Mouse (Mus musculus) right cerebral cortex, postnatal 4 days (tissue): ENCODE data around the gene Chchd2.
"Not testable (repeated sequence)": the region's sequence is repeated elsewhere in the genome, so short reads cannot be mapped to it uniquely, and the experiment has no call there.

Source experiments
- DNase-seq: peaks from one replicate; pipeline ENCODE4 v3.0.0-alpha.2; 2022

Gene Chchd2

DNA sequence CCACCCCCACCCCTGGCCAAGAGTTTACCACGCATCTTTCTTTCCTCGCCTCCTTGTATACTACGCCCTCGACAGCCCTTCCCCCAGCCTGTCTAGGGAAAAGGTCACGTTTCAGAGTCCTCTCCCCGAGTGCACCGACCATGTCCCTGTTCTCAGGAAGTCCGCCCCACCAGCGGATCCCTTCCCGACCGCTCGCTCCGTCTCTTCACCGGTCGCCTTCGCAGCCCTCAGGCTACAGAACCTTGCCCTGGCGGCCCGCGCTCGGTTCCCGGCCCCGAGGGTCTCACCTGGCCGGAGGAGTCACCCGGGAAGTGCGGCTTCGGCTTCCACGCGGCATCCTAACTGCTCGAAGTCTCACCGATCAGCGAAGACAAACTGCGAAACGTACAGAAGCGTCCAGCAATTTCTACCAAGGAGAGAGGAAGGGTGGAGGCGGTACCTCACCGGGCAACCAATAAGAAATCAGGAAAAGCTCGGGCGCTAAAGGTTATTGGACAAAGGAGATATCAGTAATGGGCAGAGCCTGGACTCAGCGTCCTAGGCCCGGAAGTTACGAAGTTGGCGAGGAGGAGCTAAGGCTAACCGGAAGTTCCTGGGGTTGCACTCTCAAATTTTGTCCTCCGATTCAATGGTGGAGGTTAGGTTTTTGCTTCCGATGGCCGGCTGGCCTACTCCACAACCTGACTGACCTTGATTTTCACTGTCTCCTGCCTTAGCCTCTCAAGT lies at the start of gene Chchd2:
TSS of gene Chchd2 (minus strand) at position 560 of the 726 bp plus-strand sequence.
- peak; percentile 78 for DNase-seq

DNA sequence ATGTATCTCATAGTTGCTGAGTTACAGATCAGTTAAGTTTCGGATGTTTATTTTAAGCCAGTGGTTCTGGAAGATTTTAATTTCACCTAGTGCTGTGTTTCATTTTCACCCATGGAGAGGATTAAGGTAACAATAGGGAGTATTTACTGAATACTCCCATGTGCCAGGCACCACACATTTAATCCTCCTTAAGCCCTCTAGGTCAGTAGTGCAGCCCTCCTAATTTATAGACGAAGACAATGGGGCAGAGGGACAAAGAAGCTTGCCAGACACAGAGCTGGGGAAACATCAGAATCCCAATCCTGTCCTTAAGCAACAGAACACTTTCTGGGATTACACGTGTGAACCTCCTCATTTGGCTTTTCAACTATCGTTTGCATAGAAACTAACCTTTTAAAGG lies 49.7 kb upstream of the Chchd2 start:
- no peak for DNase-seq

DNA sequence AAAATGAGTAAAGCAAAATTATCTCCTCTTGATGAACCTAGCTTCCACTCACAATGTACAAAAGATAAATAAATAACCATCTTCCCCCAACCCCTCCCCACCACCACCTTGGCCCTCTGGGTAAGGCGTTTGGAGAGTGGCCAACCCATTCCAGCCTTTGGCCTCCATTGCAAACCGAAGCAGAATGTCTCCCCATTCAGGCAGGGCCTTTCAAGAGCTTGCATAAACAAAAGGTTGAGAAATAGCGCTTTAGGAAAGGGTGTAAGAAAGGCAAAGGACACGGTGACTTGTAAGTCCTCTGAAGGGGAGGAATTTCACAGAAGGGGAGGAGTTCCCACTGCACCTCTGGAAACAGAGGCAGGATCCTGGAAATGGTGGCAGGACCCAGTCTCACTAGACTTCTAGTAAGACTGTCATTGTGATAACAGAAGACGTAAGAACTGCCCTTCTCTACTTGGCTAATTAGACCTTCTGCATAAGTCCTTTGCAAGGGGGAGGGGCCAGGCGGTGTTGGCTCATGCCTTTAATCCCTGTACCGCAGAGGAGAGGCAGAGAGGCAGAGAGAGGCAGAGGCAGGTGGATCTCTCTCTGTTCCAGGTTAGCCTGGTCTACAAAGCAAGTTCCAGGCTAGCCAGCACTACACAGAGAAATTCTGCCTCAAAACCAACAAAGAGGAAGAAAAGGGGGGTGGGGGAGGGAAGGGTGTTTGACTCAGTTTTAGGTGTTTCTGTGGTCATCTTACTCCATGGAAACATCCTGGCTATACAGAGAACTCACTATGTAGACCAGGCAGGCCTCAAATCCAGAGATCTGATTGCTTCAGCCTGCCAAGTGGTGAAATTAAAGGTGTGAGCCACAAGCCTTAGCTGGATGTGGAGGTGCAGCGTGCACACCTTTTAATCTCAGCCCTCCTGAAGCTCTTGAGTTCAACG lies 42.9 kb upstream of the Chchd2 start:
- DNase-seq, result no peak

DNA sequence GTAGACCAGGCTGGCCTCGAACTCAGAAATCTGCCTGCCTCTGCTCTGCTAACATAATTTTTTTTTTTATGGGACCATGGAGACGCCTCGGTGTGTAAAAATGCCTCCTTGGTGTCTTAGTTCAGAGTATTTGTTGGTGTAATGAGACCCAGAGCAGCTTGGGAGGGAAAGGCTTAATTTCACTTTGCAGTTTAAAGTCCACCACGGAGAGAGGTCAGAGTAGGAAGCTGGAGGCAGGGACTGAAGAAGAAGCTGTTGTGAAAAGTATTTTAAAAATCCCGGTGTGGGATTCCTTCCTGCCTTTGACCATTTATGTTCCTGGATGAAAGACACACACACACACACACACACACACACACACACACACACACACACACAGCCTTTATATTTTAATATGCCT lies 38.7 kb upstream of the Chchd2 start:
- DNase-seq, result no peak

DNA sequence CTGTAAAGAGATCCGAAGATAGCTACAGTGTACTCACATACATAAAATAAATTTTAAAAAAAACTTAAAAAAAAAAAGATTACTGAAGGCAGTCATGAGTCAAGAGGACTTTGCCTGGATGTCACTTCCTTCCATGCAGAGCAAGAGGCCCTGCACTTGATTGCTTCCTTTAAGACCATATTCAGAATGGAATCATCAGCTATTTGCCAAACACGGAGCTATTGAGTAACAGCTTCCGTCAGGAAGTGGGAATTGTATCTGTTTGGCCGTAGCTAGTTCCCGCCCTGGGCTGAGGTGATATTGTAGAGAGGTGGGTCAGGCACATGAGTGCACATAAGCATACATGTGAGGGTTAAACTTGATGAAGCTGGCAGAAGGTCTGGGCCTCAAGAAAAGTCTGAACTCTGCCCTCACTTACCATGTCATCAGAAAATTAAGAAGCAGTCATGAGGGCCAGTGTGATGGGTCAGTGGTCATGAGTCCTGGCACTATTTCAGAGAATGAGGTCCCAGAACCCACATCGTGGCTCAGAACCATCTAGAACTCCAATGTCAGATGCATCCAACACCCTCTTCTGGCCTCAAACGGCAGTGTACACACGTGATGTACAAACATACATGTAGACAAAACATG lies 37.7 kb upstream of the Chchd2 start:
- DNase-seq, result no peak

DNA sequence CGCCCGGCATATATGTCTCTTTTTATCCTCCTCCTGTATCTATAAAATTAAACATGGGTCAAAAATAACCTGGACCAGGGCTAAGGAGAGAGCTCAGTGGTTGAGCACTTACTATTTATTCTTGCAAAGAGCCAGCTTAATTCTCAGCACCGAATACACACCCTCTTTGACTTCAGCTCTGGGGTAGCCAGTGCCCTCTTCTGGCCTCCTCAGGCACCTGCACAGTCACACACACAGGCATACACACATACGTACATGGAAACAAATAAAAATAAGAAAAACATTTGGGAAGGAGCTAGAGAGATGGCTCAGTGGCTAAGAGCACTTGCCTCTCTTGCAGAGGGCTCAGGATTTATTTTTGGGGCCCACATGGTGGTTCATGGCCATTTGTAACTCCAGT lies 34.7 kb upstream of the Chchd2 start:
- DNase-seq, result no peak

DNA sequence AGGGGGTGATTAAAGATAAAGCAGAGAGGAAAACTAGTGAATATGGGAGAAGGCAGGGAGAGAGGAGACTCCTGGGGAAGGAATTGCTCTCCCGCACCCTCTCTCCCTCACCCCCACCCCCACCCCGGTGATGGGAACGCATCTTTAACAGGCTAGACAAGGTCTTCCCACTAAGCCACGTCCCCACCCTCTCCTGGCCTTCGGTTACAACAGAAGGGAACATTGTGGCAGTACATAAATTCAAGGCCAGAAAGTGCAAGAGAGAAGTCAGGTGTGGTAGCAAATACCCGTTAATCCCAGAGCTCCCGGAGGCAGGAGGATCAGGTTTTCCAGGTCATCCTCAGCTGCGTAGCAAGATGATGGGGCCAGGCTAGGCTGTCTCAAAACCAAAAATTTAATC lies 32.0 kb upstream of the Chchd2 start:
- DNase-seq, result no peak

DNA sequence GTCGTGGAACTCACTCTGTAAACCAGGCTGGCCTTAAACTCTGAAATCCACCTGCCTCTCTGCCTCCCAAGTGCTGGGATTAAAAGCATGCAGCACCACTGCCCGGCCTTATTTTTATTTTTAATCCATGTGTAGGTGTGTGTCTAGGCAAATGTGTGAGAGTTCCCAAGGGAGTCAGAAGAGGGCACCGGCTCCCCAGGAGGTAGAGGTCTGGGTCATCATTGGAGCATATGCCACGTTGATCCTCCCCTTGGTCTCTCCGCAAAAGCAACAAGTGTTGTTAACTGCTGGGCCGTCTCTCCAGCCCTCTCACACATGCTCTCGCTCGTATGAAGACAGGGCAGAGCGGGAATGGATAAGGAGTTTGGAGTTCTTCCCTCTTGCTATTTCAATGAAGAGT lies 31.5 kb upstream of the Chchd2 start:
- no peak for DNase-seq

DNA sequence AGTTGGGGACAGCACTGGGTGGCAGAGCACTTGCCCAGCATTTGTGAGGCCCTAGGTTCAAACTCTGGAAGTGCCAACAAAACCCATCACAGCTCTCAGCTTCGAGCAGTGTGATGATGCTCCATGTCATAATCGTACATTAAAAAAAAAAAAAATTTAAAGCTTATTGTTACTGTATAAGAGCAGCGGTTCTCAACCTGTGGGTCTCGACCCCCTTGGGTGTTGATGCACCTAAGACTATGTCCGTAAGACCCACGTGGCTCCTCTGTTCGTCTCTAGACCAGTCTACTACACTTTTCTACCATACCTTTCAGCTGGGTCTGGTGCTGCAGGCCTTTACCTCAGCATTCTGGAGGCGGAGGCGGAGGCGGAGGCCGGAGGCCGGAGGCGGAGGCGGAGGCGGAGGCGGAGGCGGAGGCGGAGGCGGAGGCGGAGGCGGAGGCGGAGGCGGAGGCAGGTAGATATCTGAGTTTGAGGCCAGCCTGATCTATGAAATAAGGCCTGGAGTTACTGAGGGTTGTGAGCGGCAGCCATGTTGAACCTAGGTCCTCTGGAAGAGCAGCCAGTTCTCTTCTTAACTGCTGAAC lies 30.9 kb upstream of the Chchd2 start:
- DNase-seq, result no peak

DNA sequence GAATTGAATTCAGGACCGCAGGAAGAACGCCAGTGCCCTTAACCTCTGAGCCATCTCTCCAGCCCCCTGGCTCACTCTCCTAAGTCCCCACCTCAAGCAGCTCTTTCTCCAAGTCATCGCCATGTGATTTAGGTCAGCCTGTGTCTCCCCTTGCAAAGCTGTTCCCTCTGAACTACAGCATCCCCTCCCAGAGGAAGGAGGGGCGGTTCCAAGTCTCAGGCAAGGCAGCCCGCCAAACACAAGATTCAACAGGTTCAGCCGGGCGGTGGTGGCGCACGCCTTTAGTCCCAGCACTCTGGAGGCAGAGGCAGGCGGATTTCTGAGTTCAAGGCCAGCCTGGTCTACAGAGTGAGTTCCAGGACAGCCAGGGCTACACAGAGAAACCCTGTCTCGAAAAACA lies 28.2 kb upstream of the Chchd2 start:
- not testable (repeated sequence) for DNase-seq

DNA sequence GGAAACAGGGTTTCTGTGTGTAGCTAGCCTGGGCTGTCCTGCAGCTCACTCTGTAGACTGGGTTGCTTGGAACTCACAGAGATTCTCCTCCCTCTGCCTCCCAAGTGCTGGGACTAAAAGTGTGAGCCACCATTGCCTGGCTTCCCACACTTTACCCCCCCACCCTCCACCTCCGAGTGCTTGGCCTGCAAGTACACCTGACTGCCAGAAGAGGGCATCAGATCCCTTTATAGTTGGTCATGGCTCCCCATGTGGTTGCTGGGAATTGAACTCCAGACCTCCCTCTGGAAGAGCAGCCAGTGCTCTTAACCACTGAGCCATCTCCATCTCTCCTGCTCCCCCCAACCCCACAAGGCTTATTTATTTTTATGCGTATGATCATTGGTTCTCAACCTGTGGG lies 26.8 kb upstream of the Chchd2 start:
- DNase-seq, result no peak

DNA sequence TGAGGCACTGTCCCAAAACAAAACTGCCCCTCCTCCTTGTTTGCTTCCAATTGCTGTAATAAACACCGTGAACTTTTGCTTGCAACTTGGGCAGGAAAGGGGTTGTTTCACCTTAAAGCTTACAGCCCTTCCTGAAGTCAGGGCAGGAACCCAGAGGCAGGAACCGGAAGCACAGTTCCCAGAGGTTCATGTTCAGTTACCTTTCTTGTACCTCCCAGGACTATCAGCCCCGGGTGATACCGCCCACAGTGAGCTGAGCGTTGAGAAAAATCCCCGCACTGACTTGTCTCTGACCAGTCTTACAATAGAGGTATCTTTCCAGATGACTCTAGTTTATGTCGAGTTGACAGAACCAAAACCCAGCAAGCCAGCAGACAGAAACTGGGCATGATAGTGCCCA lies 22.3 kb upstream of the Chchd2 start:
- DNase-seq, result no peak

DNA sequence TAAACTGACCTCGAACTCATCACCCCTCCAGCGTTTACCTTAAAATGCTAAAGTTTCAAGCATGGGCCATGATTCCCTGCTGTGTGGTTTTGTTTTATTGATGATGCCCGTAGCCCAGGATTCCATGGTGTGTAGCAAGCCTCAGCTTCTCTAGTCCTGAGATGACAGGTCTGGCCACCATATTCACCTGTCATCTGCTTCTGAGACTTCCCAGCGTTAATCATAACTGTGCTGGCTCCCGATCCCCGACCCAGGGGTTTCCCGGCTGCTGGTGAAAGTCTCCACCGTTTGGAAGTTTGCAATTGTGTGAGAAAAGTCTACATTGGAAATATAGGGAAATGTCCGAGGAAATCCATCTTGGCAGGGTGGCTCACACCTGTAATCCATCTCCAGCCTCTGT lies 21.9 kb upstream of the Chchd2 start:
- DNase-seq, result no peak

DNA sequence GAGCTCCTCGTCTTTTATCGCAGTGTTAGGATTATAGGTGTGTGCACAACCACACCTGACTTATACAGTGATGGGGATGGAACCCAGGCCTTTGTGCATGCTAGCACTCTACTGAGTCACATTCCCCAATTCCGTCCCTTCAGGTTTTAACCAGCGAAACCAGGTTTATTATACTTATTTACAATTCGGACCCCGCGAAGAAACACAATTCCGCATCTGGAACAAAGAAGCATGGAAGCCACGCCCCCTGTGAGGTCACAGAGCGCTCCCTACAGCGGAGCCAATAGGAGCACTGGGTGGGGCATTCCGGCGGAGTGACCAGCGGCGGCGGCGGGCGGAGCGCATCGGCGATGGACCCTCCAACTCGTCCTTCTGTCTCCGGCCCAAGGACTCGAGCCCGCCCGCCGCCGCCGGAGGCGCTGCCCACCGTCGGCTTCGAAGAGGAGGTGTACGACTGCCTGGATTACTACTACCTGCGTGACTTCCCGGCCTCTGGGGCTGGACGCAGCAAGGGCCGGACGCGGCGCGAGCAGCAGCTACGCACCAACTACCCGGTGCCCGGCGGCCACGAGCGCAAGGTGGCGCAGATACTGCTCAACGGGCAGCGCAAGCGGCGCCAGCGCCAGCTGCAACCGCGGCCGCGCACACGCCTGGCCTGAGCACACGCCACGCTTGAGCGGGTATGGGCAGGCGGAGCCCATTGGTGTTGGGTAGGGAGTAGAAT lies 21.1 kb upstream of the Chchd2 start, which contains the start of gene Nupr1l:
TSS of gene Nupr1l (plus strand) at position 299 of the 724 bp plus-strand sequence.
- DNase-seq, result peak; percentile 88

DNA sequence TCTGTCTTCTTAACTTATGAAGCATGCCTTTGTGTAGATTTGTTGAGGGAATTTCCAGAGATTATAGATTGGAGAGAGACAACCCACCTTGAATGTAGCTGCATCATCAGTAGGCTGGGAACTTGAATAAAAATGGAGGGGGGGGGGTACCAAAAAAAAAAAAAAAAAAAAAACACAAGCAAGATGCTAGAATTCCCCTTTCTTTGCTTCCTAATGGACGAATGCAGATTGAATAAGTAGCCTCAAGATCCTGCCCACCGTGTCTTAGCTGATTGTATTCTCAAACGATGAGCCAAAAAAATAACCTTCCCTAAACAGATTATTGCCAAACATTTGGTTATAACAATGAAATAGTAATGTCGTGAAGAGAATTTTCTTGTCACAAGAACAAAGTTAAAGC lies 20.5 kb upstream of the Chchd2 start:
- DNase-seq, result no peak

DNA sequence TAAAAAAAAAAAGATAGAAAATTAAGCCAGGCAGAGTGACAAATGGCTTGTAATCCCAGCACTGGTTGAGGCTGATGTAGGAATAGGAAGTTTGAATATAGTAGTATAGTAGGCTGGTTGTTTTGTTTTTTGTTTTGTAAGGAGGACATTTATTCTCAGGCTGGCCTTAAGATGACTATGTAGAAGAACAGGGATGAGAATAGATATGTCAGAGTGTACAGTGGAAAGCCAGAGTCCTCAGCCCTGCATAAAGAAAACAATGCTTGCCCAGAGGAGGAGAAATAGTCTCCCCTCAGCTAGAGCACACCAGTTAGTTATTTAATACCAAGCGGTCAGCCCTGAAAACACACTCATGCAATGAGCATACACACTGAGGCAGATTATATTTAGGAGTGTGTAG lies 11.2 kb upstream of the Chchd2 start, which contains the start of gene Phkg1:
TSS of gene Phkg1 (minus strand) at position 101 of the 400 bp plus-strand sequence.
- no peak for DNase-seq

DNA sequence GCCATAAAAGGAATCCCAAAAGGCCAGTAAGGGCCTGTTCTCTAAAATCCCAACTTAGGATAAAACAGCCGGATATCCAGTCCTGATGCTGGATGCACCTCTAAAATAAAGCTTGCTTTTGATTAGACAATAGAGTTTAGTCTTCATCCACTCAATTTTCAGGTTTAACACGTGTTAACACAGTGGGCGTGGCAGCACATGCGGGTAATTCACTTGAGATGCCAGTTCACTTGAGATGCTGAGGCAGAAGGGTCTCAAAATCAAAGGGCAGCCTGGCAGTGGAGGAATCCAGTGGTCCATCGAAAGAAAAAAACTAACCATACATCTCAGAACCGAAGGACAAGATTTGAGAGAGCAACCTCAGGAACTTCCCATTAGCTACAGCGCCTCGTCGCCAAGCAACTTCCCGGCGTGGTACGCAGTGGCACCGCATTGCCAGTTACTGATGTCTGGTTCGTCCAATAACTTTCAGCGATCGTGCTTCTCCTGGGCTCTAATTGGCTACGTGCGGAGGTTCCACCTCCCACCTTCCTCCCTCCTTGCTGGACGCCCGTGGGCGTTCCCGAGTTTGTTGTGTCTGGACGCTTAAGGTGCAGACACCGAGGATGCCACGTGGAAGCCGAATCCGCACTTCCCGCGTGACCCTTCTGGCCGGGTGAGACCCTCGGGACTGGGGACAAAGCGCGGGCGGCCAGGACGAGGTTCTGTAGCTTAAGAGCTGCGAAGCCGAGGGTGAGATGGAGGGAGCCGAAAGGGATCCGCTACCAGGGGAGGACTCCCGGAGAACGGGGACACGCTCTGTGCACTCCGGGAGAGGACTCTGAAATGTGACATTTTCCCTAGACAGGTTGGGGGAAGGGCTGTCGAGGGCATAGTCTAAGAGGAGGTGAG lies 8.2 kb upstream of the Chchd2 start, which contains the start of gene Zbed5:
TSS of gene Zbed5 (plus strand) at position 526 of the 891 bp plus-strand sequence.
- DNase-seq, result peak; percentile 76

DNA sequence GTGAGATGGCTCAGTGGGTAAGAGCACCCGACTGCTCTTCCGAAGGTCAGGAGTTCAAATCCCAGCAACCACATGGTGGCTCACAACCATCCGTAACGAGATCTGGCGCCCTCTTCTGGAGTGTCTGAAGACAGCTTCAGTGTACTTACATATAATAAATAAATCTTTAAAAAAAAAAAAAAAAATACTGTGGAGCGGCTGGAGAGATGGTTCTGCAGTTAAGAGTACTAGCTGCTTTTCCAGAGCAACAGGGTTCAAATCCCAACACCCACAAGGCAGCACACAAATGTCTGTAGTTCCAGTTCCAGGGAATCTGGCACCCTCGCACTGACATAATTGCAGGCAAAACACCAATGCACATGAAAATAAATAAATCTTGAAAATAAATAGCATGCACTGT lies 3.1 kb upstream of the Chchd2 start:
- not testable (repeated sequence) for DNase-seq

DNA sequence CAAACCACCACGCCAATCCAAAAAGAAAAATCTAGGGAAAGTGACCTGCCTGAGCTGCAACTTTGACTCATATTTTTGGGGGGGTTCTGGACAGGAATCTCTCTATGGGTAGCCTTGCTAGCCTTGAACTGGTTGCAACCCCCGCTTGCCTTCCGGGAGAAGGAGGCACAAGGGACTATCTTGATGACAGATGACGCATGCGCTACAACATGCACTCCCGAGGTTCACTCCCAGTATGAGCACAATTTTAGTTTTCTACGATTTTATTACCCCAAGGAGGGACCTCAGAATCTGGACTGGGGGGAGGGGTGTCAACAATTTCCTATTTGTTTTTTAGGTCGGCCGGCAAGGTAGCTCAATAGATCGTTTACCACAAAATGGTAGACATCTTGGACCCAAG lies 999 bp downstream of the Chchd2 start:
- no peak for DNase-seq

DNA sequence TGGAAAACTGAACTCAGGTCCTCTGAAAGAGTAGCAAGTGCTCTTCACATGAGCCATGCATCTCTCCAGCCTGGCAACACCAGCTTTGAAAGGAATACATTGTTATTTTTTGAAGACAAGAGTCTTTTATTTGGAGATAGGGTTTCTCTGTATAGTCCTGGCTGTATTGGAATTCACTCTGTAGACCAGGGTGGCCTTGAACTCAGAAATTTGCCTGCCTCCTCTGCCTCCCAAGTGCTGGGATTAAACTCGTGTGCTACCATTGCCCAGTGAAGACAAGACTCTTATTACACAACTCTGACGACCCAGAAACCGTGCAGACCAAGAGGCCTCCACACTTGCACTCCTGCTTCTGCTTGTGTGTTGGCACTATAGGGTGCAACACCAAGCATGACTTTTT lies 7.4 kb downstream of the Chchd2 start:
- DNase-seq, result no peak

DNA sequence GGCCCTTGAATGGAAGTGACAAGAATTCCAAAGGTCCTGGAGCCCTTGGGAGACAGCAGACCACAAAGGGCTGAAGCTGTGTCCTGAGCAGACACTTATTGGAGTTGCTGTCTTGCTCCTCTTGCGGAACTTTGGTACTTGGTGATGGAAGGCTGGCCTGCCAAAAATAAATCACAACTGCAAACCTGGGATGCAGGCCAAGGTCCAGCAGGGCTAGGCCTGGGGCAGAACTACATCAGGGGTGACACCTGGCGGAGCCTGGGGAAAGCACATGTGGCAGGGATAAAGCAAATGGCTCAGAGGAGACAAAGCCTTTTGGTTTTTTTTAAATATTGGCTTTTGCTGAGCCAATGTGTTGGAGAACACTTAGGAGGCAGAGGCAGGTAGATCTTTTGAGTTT lies 8.3 kb downstream of the Chchd2 start:
- DNase-seq, result peak; percentile 43
